Mouse (Mus musculus): Measurements from ENCODE around the gene Eda.
"Not testable (repeated sequence)": the region's sequence is repeated elsewhere in the genome, so short reads cannot be mapped to it uniquely, and the experiment has no call there.

Gene Eda

DNA sequence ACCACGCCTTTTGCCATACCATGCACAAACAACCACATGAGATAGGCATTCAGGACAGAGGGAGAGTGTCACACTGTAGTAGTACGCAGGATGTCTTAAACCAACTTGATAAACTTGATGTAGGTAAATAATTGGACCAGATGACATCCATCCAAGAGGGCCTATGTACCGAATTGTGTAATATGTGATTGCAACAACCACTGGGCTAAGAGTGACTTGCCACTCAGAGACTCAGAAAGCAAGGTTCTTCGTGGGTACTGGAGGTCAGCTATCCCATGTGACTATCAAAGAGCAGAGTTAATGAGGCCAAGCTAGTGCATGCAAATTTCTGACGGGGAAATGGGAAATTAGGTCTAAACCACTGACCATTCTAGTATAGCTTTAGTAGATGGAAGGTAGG, 426.3 kb downstream of the Eda start:
- no peak for DNase-seq (ENCODE audit: extremely low read depth, insufficient read length, low spot score)

DNA sequence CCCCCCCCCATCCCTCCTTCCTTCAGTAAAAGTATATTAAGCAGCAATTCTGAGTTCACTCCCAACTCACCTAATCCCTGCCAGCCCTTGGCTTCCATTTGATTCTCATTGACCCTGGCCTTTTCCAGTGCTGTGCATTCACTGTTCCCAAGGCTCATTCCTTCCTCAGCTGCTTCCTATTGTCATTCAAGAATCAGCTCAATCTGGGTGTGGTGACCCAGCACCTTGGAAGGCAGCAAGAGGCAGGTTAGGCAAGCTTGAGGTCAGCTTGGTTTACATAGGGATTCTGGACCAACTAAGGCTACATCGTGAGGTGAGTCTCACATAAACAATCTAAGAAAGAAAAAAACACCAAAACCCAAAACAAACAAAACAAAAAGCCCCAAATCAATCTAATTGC, 433.8 kb downstream of the Eda start:
- DNase-seq (ENCODE audit: extremely low read depth, insufficient read length, low spot score): no peak

DNA sequence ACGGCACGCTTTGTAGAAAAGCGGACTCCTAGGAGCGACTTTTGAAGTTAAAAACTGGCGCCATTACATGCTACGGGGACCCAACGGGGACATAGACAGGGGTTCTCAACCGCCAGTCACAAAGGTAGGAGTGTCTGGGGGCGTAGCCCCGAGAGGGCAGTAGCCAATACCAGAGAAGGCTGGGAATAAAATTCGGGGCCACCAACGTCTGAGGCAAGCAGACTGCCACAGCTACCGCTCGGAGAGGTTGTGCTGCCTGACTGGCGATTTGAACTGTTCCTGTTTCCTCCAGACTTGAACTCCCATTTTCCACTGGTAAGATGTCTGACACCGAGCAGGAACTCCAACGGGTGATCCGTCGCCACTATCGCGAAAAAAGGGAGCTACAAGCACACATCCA, 453.3 kb downstream of the Eda start, which contains the start of gene Otud6a:
Otud6a (plus strand) TSS at position 321 of the 400 bp plus-strand sequence.
- no peak for DNase-seq (ENCODE audit: extremely low read depth, insufficient read length, low spot score)

DNA sequence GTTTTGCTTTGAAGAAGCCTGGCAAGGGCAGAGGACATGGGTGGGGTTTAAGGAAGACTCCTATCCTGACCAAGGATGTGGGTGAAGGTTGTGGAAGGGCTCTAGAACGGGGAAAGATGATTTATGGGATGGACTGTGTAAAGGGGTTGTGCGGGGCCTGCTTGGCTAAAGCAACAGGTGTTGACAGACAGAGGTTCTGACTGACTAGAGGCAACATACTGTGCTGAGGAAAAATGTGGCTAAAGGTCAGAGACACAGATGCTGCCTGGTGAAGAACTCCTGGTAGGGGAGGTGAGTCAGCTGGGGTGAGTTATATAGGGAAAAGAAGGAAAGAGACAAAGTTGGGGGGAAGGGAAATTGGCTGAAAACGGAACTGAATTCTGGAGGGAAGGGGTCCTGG, 456.9 kb downstream of the Eda start:
- no peak for DNase-seq (ENCODE audit: extremely low read depth, insufficient read length, low spot score)

DNA sequence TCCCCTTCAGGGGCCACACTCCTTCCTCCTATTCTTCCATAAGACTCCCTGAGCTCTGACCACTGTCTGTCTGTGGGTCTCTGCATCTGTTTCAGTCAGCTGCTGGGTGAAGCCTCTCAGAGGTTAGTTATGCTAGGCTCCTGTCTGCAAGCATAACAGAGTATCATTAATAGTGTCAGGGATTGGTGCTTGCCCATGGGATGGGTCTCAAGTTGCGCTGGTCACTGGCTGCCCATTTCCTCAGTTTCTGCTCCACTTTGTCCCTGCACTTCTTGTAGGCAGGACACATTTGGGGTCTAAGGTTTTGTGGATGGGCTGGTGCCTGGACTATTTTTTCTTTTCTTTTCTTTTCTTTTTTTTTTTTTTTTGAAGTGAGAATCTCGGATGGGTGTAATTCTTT, 467.2 kb downstream of the Eda start, which contains the start of gene Awat2:
Awat2 (minus strand) TSS at position 101 of the 400 bp plus-strand sequence.
- not testable (repeated sequence) for DNase-seq (ENCODE audit: extremely low read depth, insufficient read length, low spot score)

DNA sequence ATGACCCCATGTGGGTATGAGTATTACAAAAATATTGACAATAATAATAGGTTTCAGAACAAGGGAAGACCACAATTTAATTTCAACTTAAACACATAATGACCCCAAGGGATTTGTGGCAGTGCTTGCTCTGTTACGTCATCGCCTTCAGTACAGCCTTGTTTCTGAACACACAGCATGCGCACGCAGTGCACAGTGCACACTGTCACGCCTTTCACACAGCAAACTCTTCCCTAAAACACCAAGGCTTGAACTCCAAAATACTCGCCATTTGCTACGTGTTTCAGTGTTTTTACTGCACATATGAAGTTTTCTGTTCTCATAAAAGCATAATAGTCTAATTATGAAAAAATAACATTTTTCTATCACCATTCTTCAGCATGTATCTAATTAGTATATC, 468.1 kb downstream of the Eda start:
- DNase-seq (ENCODE audit: extremely low read depth, insufficient read length, low spot score): no peak

All from 3134 (cell line).